Mouse (Mus musculus) ES-E14 (cell line): Measurements from ENCODE around the gene Mindy2. TPM values are rescaled to one million over a fixed set of nuclear protein-coding genes. Genes with fewer than 3 reads are reported as not detected.

ENCODE experiments used
- DNase-seq: peaks from one replicate; pipeline ENCODE4 v3.0.0-alpha.2; 2013; ENCODE audit warnings: low read depth, low spot score
- H3K27ac ChIP-seq: 2 replicates; pipeline ENCODE4 v1.5.1; 2012; ENCODE audit warnings: low read depth, mild to moderate bottlenecking, low read length, moderate library complexity, mixed read lengths; ENCODE audit not compliant: poor library complexity, insufficient read depth, severe bottlenecking
- H3K36me3 ChIP-seq: 2 replicates; pipeline ENCODE4 v1.6.1; 2012; ENCODE audit warnings: mild to moderate bottlenecking, low read length, moderate library complexity, mixed read lengths; ENCODE audit not compliant: control insufficient read depth, poor library complexity, insufficient read depth, severe bottlenecking
- H3K4me1 ChIP-seq, 2 experiments: fragments of 150-350 bp in 1 of 2; sonication (generic) in 1 of 2; 2 replicates each; pipeline ENCODE4 v1.6.1; 2012; ENCODE audit warnings: low read length in 2 of 2, mild to moderate bottlenecking in 1 of 2, mixed read lengths in 1 of 2; ENCODE audit not compliant: control insufficient read depth in 2 of 2, insufficient read depth in 2 of 2, poor library complexity in 1 of 2
- H3K4me3 ChIP-seq, 2 experiments: fragments of 150-350 bp in 1 of 2; sonication (generic) in 1 of 2; 2 replicates each; pipeline ENCODE4 v1.5.1; 2012; ENCODE audit warnings: low read length in 2 of 2, low read depth in 1 of 2, mild to moderate bottlenecking in 1 of 2, mixed read lengths in 1 of 2; ENCODE audit not compliant: insufficient read depth in 1 of 2, poor library complexity in 1 of 2, severe bottlenecking in 1 of 2
- H3K9ac ChIP-seq: 2 replicates; pipeline ENCODE4 v1.6.1; 2012; ENCODE audit warnings: low read depth, mild to moderate bottlenecking, low read length, mixed read lengths; ENCODE audit not compliant: poor library complexity, insufficient read depth, severe bottlenecking
- H3K9me3 ChIP-seq: fragments of 150-350 bp; sonication (generic); 2 replicates; pipeline ENCODE4 v1.6.1; 2012; ENCODE audit warnings: low read depth, mild to moderate bottlenecking, low read length; ENCODE audit not compliant: control insufficient read depth, insufficient read depth
- CHD2 ChIP-seq: IDR thresholded peaks from 2 replicates; pipeline ENCODE4 v1.6.1; 2014; ENCODE audit warnings: mild to moderate bottlenecking, low read depth, low read length, inconsistent platforms
- HCFC1 ChIP-seq: IDR thresholded peaks from 2 replicates; pipeline ENCODE4 v1.6.1; 2012; ENCODE audit warnings: low read length, inconsistent platforms, borderline replicate concordance; ENCODE audit not compliant: insufficient read depth
- MAFK ChIP-seq: IDR thresholded peaks from 2 replicates; pipeline ENCODE4 v1.6.1; 2014; ENCODE audit warnings: mild to moderate bottlenecking, low read depth, low read length, inconsistent platforms; ENCODE audit not compliant: insufficient read depth
- ZC3H11A ChIP-seq: IDR thresholded peaks from 2 replicates; pipeline ENCODE4 v1.6.1; 2012; ENCODE audit warnings: low read depth, mild to moderate bottlenecking, inconsistent platforms, low read length, borderline replicate concordance
- ZNF384 ChIP-seq: IDR thresholded peaks from 2 replicates; pipeline ENCODE4 v1.6.1; 2012; ENCODE audit warnings: low read depth, low read length, inconsistent platforms
- in situ Hi-C, 2 experiments: fragments of 600-800 bp; cut with MboI; formaldehyde crosslinking; loops; one replicate each; pipeline ENCODE4 v1.15.1; 2025; ENCODE audit warnings: low sequenced_read_pairs in 2 of 2, inconsistent platforms in 1 of 2; ENCODE audit not compliant: unreplicated experiment in 2 of 2
- total RNA-seq: library from RNA; depleted of rRNA; stranded (reverse); fragments of 300-350 nt; gene quantifications from 2 replicates; pipeline ENCODE4 v1.2.3, GENCODE M21; 2012

Gene Mindy2
- total RNA-seq, 1 experiment: 0.98 TPM

DNA sequence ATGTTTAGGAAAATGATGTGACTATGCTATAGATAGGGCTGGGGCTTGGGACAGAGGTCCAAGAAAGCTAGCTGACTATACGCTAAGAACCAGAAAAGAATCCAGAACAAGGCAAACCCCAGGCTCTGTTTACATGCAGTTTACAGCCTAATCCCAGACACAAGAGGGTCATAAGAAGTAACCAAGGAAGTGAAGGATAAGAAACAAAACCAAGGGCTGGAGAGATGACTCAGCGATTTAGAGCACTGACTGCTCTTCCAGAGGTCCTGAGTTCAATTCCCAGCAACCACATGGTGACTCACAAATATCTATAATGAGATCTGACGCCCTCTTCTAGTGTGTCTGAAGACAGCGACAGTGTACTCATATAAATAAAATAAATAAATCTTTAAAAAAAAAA lies 18.1 kb upstream of the Mindy2 start:
- DNase-seq: no peak
- TF ChIP-seq MAFK (peak; percentile 50; the same call in 1 of the 2 replicates), CHD2 (no peak)
- in situ Hi-C loops: no loop called here
- Histone ChIP-seq H3K36me3 (no peaks in the 10 kb centered on the region), H3K4me1 (0 out of 4 replicates have a peak, but pooled peaks cover 0 to 2% of the 10 kb centered on the region in 2 experiments), H3K9me3 (no peaks in the 10 kb centered on the region), H3K27ac (no peak overlapping the region), H3K9ac (no peak overlapping the region), H3K4me3 (no peak overlapping the region)

DNA sequence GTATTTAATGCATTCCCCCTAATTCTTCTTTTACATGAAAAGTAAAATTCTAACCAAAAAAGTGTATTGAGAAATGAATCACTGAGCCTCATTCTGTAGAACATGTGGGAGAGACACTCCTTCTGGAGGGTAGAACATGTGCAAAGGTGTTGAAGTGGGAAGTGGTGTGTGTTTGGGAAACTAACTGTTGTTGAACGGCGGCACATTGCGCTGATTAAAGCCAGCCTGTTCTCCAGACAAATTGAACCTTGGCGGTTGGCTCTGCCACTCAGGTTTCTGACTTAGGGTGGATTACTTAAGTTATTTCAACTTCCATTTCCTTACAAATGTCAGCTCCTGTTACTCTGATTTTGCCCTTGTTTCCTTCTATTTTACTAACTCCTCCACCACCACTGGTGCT lies 16.7 kb upstream of the Mindy2 start:
- H3K4me3 ChIP-seq: no peak overlapping the region
- TF ChIP-seq HCFC1 (no peak), CHD2 (no peak)
- no peaks in the 10 kb centered on the region for H3K4me1 ChIP-seq
- no peaks in the 10 kb centered on the region for H3K36me3 ChIP-seq
- no peak overlapping the region for H3K9ac ChIP-seq
- in situ Hi-C loops: loop anchor here in 1 of 2 experiments (25.0 kb wide), 1 partner anchor 414 kb away; no protein-coding TSS in a partner anchor
- DNase-seq: no peak
- H3K9me3 ChIP-seq: no peaks in the 10 kb centered on the region
- H3K27ac ChIP-seq: no peak overlapping the region

DNA sequence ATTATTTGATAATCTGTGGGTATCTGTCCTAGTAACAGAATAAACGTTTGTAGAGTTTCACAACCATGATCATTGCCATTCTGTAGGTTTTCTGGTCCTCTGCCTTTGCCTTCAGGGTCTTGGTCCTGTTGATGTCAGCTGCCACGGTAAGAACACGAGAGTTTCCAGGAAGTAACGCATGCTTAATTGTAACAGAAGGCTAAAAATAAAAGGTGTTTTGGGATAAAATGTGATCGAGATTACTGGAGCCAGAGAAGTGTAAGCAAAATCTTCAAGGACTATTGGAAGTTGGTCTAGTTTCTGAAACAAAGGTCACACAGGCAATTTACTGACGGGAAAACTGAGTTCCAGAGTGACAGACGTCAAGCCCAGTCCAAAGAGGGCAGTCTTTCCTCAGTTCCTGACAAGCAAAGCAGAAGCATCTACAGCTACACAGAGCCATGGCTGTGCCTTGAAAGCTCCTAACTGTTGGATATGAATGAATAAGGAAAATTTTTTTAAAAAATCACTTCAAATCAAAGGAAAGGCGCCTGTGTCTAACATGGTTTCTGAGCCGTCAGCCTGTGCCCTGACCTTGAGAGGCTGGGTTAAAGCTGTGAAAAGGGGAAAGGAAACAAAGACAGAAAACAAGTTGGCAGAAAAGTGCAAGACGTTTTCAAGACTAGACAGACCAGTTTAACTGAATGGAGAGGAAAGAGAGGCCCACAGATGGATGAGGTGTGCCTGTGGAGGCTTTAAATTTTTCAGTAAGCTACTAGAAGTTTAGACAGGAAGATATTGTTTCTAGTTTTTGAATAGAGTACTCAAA lies 15.0 kb upstream of the Mindy2 start:
- DNase-seq: no peak
- Histone ChIP-seq H3K9ac (no peak overlapping the region), H3K27ac (no peak overlapping the region), H3K4me1 (no peaks in the 10 kb centered on the region), H3K4me3 (no peak overlapping the region), H3K36me3 (no peaks in the 10 kb centered on the region), H3K9me3 (no peaks in the 10 kb centered on the region)
- in situ Hi-C loops: loop anchor here in 1 of 2 experiments (25.0 kb wide), 1 partner anchor 415 kb away; no protein-coding TSS in a partner anchor
- TF ChIP-seq HCFC1 (no peak), ZC3H11A (no peak), ZNF384 (no peak), CHD2 (no peak), MAFK (no peak)

DNA sequence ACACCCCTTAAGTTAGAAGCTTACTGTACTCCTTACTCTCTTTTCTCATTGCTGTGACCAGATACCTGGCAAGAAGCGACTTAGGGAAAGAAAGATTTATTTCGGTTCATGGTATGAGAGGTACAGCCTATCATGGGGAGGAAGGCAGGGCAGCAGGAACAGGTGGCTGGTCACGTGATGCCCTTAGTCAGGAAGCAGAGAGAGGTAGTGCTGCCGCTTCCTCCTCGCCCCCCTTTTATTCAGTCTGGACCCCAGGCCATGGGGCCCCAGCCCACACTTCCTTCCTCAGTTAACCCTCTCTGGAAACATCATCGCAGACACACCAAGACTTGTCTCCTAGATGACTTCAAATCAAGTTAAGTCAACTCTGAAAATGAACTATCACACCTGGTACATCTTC lies 14.3 kb upstream of the Mindy2 start:
- DNase-seq: no peak
- no peak overlapping the region for H3K9ac ChIP-seq
- in situ Hi-C loops: loop anchor here in 1 of 2 experiments (25.0 kb wide), 1 partner anchor 416 kb away; no protein-coding TSS in a partner anchor
- no peaks in the 10 kb centered on the region for H3K36me3 ChIP-seq
- H3K27ac ChIP-seq: no peak overlapping the region
- no peaks in the 10 kb centered on the region for H3K9me3 ChIP-seq
- TF ChIP-seq CHD2 (no peak), HCFC1 (no peak), ZNF384 (no peak), MAFK (no peak), ZC3H11A (no peak)
- H3K4me1 ChIP-seq: no peaks in the 10 kb centered on the region
- H3K4me3 ChIP-seq: no peak overlapping the region

DNA sequence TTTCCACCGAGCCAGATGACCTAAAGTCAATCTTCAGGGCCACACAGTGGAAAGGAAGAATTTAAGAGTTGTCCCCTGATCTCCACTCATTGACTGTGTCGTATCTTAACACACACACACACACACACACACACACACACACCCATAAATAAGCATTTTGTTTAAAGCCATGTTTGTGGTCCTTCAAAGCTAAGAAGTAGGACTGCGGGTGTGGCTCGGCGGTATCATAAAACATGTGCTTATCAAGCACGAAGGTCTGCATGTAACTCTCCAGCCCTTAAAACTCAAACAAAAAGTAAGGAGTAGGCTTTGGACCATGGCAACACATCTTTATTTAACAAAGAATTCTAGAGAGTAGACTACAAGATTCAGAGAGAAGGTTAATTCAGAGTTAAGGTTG lies 13.4 kb upstream of the Mindy2 start:
- H3K36me3 ChIP-seq: no peaks in the 10 kb centered on the region
- in situ Hi-C loops: loop anchor here in 1 of 2 experiments (25.0 kb wide), 1 partner anchor 417 kb away; no protein-coding TSS in a partner anchor
- H3K4me3 ChIP-seq: no peak overlapping the region
- DNase-seq: no peak
- H3K4me1 ChIP-seq: no peaks in the 10 kb centered on the region
- H3K27ac ChIP-seq: no peak overlapping the region
- no peaks in the 10 kb centered on the region for H3K9me3 ChIP-seq
- H3K9ac ChIP-seq: no peak overlapping the region
- TF ChIP-seq ZC3H11A (no peak), ZNF384 (no peak), CHD2 (no peak), MAFK (no peak), HCFC1 (no peak)
